Mouse (Mus musculus): ENCODE results near the gene Maz. TPM values are rescaled to one million over a fixed set of nuclear protein-coding genes. Genes with fewer than 3 reads are reported as not detected.

The Maz gene
- total RNA-seq, 2 experiments from 2014 or later = 272 to 282 TPM

Small RNA genes within 50 kb of the gene (microRNA-seq; reads per million reads assigned to microRNA genes)
- 0 to 0.37 reads per million in 2 experiments for gene Gm44343

Other genes with a start within 250 kb of the Maz start
- gene Tbx6, start 245.6 kb downstream of the Maz start, total RNA-seq (2021) = under 1 TPM; 0.39 to 0.82 TPM
- 10 to 100 TPM; 53.3 to 55.0 TPM for gene Ppp4c, start 234.5 kb downstream of the Maz start, total RNA-seq (2021)
- gene Fam57b, start 229.4 kb downstream of the Maz start, total RNA-seq (2021) = 10 to 100 TPM; 80.3 to 95.6 TPM
- gene 4930451I11Rik, start 195.4 kb downstream of the Maz start, total RNA-seq (2021) = not detected
- 10 to 100 TPM; 15.6 to 16.2 TPM for gene Doc2a, start 179.6 kb downstream of the Maz start, total RNA-seq (2021)
- 10 to 100 TPM; 19.5 to 31.1 TPM for gene Hirip3, start 165.1 kb downstream of the Maz start, total RNA-seq (2021)
- 10 to 100 TPM; 50.7 to 51.7 TPM for gene Ino80e, start 164.7 kb downstream of the Maz start, total RNA-seq (2021)
- gene Taok2, start 142.3 kb downstream of the Maz start, total RNA-seq (2021) = 100 to 1,000 TPM; 150 to 163 TPM
- gene Tmem219, start 104.1 kb downstream of the Maz start, total RNA-seq (2021) = 10 to 100 TPM; 20.2 to 25.5 TPM
- 100 to 1,000 TPM; 150 to 160 TPM for gene Kctd13, start 98.2 kb downstream of the Maz start, total RNA-seq (2021)
- 10 to 100 TPM; 33.4 to 36.6 TPM for gene Asphd1, start 77.5 kb downstream of the Maz start, total RNA-seq (2021)
- gene Sez6l2, start 76.5 kb downstream of the Maz start, total RNA-seq (2021) = 100 to 1,000 TPM; 411 to 438 TPM
- gene Cdipt, start 51.1 kb downstream of the Maz start, total RNA-seq (2021) = 100 to 1,000 TPM; 157 to 177 TPM
- gene Cdiptos, start 50.9 kb downstream of the Maz start, total RNA-seq (2021) = not detected
- 1 to 10 TPM; 7.0 to 7.4 TPM for gene Mvp, start 12.4 kb downstream of the Maz start, total RNA-seq (2021)
- not detected for gene Pagr1b, start 10.6 kb downstream of the Maz start, total RNA-seq (2021)
- 10 to 100 TPM; 20.5 to 27.7 TPM for gene Pagr1a, start 9.7 kb downstream of the Maz start, total RNA-seq (2021)
- 10 to 100 TPM; 51.0 to 57.8 TPM for gene Gm42742, start 5.9 kb downstream of the Maz start, total RNA-seq (2021)
- 100 to 1,000 TPM; 226 to 235 TPM for gene Prrt2, start 5.8 kb downstream of the Maz start, total RNA-seq (2021)
- 1 to 10 TPM; 6.7 to 8.7 TPM for gene Kif22, start 15.4 kb upstream of the Maz start, total RNA-seq (2021)
- not detected for gene Zg16, start 60.3 kb upstream of the Maz start, total RNA-seq (2021)
- 1 to 10 TPM; 1.2 to 1.5 TPM for gene AI467606, start 64.3 kb upstream of the Maz start, total RNA-seq (2021)
- gene Qprt, start 95.2 kb upstream of the Maz start, total RNA-seq (2021) = under 1 TPM; 0.30 to 0.35 TPM
- gene Spn, start 110.8 kb upstream of the Maz start, total RNA-seq (2021) = under 1 TPM; 0.28 to 0.42 TPM
- gene Cd2bp2, start 169.0 kb upstream of the Maz start, total RNA-seq (2021) = 10 to 100 TPM; 92.1 to 95.7 TPM
- gene Tbc1d10b, start 181.4 kb upstream of the Maz start, total RNA-seq (2021) = 10 to 100 TPM; 97.2 to 99.9 TPM
- gene Mylpf, start 181.9 kb upstream of the Maz start, total RNA-seq (2021) = 1 to 10 TPM in 1 of 2 experiments, under 1 TPM in 1; 0.96 to 2.9 TPM
- 10 to 100 TPM; 18.0 to 20.6 TPM for gene Zfp553, start 206.0 kb upstream of the Maz start, total RNA-seq (2021)
- 1 to 10 TPM; 4.0 to 4.2 TPM for gene Sept1, start 206.1 kb upstream of the Maz start, total RNA-seq (2021)
- 10 to 100 TPM; 67.4 to 73.4 TPM for gene Zfp771, start 217.2 kb upstream of the Maz start, total RNA-seq (2021)
- gene Dctpp1, start 233.7 kb upstream of the Maz start, total RNA-seq (2021) = 10 to 100 TPM; 21.7 to 27.7 TPM
- 10 to 100 TPM; 43.0 to 43.8 TPM for gene Sephs2, start 247.0 kb upstream of the Maz start, total RNA-seq (2021)